Mouse (Mus musculus): ENCODE results near the gene Soga3.

DNA sequence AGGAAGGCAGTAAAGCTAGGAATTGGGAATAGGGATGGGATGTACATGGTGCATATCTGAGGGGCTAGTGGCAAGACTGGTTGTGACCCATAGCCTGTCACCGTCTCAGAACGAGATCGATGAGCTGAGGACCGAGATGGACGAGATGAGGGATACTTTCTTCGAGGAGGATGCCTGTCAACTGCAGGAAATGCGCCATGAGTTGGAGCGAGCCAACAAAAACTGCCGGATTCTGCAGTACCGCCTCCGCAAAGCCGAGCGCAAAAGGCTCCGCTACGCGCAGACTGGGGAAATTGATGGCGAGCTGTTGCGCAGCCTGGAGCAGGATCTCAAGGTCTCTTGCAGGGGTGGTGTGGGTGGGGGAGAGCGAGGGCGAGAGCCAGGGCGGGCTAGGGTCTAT, 4.4 kb downstream of the Soga3 start:
- TF ChIP-seq POLR2A (IDR thresholded peaks at IDR 0.05; ENCODE audit: insufficient read depth, low read depth, low read length) (peak; percentile 32; the same call in 1 of the 2 replicates), CTCF (IDR thresholded peaks at IDR 0.05; ENCODE audit: insufficient read depth, low read depth, low read length) (no peak)
